Mouse (Mus musculus): Measurements from ENCODE around the gene Rtf1. TPM values are rescaled to one million over a fixed set of nuclear protein-coding genes. Genes with fewer than 3 reads are reported as not detected.

Rtf1 gene
- polyA plus RNA-seq, 1 experiment from 2014 or later: 46.1 TPM

DNA sequence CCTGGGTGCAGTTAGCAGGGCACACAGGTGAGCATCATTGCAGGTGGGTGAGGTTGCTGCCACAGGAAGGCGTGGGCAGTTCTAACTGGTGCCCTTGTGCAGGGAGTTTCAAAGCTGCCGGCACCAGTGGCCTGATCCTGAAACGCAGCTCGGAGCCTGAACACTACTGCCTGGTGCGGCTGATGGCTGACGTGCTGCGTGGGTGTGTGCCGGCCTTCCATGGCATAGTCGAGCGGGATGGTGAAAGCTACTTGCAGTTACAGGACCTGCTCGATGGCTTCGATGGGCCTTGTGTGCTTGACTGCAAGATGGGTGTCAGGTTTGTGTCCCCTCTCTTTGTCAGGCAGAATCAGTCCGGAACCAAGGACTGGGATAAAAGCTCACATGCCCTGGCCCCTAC lies 74.4 kb downstream of the Rtf1 start:
- H3K27me3 ChIP-seq (ENCODE audit: control insufficient read depth, insufficient read depth, low read length): peaks cover 41% of the 10 kb centered on the region
- no peak for ATAC-seq (ENCODE audit: insufficient number of reproducible peaks, low FRiP score, low TSS enrichment, low read depth)
- no peak overlapping the region for H3K27ac ChIP-seq (replicated peaks; ENCODE audit: low read depth, low read length)
- H3K4me1 ChIP-seq (ENCODE audit: control insufficient read depth, insufficient read depth, low read length): peaks cover 5% of the 10 kb centered on the region
- no peak overlapping the region for H3K4me3 ChIP-seq (ENCODE audit: low read depth, low read length)
- no peaks in the 10 kb centered on the region for H3K36me3 ChIP-seq (ENCODE audit: control insufficient read depth, insufficient read depth, low read length)
- no peaks in the 10 kb centered on the region for H3K9me3 ChIP-seq (ENCODE audit: control insufficient read depth, low read length)
- no peak overlapping the region for H3K9ac ChIP-seq (ENCODE audit: low read length)
- WGBS: 66% methylated on average over 13 of the region's 13 CpGs
- DNase-seq (ENCODE audit: low spot score): no peak
- H3K4me2 ChIP-seq (ENCODE audit: low read depth, severe bottlenecking): no peak overlapping the region

DNA sequence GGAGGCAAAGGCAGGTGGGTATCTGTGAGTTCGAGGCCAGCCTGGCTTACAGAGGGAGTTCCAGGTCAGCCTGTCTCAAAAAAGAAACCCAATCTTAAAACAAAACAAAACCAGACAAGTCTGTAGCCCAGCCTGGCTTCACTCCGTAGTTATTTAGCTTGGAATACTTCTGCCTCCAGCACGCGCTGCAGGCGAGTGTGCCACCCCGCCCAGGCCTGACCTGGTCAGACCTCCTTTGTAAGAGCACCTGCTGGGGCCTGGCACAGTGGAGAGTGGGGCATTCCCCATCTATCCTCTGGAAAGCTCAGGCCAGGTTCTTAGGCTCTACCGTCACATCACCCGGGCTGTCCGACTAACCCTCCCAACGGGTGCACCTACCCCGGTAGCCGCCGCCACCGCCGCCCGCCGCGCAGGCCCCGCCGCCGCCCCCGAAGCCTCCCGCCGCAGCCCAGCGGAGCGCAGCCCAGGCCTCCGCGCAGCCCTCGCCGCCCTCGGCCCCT lies 82.8 kb downstream of the Rtf1 start:
- Histone ChIP-seq H3K36me3 (ENCODE audit: control insufficient read depth, insufficient read depth, low read length) (no peaks in the 10 kb centered on the region), H3K9ac (ENCODE audit: low read length) (peak overlapping the region; percentile 9; the same call in 1 of the 2 replicates), H3K27ac (replicated peaks; ENCODE audit: low read depth, low read length) (no peak overlapping the region), H3K9me3 (ENCODE audit: control insufficient read depth, low read length) (no peaks in the 10 kb centered on the region), H3K4me2 (ENCODE audit: low read depth, severe bottlenecking) (peak overlapping the region; percentile 98), H3K4me3 (ENCODE audit: low read depth, low read length) (peak overlapping the region; percentile 54), H3K27me3 (ENCODE audit: control insufficient read depth, insufficient read depth, low read length) (peaks cover 56% of the 10 kb centered on the region), H3K4me1 (ENCODE audit: control insufficient read depth, insufficient read depth, low read length) (peaks cover 6% of the 10 kb centered on the region; the same call in 1 of the 2 replicates)
- 5% methylated on average over 19 of the region's 31 CpGs for WGBS
- peak; percentile 50 for DNase-seq (ENCODE audit: low spot score)
- peak; percentile 32; the same call in 1 of the 2 replicates for ATAC-seq (ENCODE audit: insufficient number of reproducible peaks, low FRiP score, low TSS enrichment, low read depth)

DNA sequence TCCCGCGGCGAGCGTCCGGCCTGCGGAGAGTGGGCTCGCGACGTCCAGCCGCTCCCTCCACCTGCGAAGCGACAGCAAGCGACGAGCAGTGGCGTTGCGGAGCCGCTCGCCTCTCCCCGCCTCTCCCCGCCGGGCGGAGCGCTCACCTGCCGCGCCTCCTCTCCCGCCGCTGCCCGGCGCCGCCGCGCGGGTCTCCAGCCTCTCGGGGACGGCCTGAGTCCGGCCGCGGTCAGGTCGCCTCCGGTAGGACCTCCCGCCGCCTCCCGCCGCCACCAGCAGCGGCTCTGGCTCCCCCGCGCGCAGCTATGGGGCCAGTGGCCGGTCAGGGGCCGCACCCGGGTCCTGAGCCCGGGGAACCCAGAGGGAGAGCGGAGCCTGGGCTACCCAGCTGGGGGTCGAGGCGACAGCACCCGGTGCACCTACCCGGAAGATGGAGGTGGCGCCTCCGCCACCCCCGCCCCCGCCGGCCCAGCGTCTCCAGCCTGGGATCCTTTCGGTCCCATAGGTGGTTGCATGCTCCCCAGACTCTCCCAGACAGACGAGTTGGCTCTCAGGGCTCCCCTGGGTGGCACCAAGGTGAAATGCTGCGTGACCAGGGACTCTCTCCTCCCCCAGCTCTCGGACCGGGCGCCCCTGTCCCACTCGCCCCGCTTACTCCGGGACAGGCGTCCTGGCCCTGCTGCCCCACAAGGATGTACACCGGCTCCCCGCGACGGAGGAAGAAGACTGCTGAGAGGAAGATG lies 83.4 kb downstream of the Rtf1 start:
- peak overlapping the region; percentile 9; the same call in 1 of the 2 replicates for H3K9ac ChIP-seq (ENCODE audit: low read length)
- ATAC-seq (ENCODE audit: insufficient number of reproducible peaks, low FRiP score, low TSS enrichment, low read depth) (peak; percentile 33; the same call in 1 of the 2 replicates), DNase-seq (ENCODE audit: low spot score) (peak; percentile 55)
- H3K36me3 ChIP-seq (ENCODE audit: control insufficient read depth, insufficient read depth, low read length): no peaks in the 10 kb centered on the region
- H3K27ac ChIP-seq (replicated peaks; ENCODE audit: low read depth, low read length): no peak overlapping the region
- 0% methylated on average over 34 of the region's 77 CpGs for WGBS
- peaks cover 55% of the 10 kb centered on the region for H3K27me3 ChIP-seq (ENCODE audit: control insufficient read depth, insufficient read depth, low read length)
- H3K4me1 ChIP-seq (ENCODE audit: control insufficient read depth, insufficient read depth, low read length): peaks cover 6% of the 10 kb centered on the region; the same call in 1 of the 2 replicates
- H3K9me3 ChIP-seq (ENCODE audit: control insufficient read depth, low read length): no peaks in the 10 kb centered on the region
- H3K4me2 ChIP-seq (ENCODE audit: low read depth, severe bottlenecking): peak overlapping the region; percentile 98
- H3K4me3 ChIP-seq (ENCODE audit: low read depth, low read length): peak overlapping the region; percentile 54

DNA sequence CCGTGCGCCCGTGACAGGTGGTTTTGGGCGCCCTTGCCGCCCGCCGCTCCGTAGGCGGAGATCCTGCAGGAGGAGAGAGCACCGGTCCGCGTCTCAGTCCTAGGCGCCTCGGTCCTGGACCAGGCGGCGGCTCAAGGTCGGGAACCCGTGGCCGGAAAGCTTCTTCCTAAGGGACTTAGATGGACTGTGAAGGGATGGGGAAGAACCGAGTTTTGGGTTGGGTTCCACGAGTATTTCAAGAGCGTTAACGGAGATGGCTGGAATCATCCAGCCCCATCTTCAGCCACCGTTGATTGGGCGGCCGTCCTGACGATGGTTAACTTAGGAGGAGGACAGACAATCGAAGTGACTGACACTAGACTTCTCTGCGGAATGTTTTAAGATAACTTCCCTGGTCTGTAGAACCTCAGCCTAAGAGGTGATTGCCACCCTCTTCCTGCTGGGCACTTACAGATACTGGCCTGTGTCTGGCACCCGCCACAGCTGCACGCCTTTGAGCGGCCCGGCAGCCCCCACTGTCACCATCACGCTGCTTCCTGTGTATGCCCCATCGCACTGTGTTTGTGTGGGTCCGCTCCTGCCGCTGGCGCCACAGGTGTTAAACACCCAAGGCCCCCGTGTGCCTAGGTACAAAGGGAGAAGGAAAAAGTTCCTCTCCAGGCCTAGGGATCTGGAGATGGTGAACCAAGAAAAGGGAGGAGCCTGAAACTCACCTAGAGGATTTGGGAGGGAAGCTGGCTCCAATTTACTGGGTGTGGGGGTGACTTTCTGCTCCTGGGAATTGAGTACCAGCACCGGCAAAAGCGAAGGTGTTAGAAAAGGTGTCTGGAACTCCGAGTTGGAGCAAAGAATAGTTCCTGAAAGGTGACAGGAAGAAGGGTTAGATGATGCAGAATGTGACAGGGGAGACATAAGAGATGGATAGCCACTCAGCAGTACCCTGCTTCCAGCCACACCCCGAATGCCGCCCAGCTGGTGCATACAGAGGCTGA lies 84.3 kb downstream of the Rtf1 start:
- DNase-seq (ENCODE audit: low spot score) (no peak), ATAC-seq (ENCODE audit: insufficient number of reproducible peaks, low FRiP score, low TSS enrichment, low read depth) (0 out of 2 replicates have a peak, but pooled peaks have one; percentile 15)
- Histone ChIP-seq H3K4me1 (ENCODE audit: control insufficient read depth, insufficient read depth, low read length) (peaks cover 6% of the 10 kb centered on the region; the same call in 1 of the 2 replicates), H3K36me3 (ENCODE audit: control insufficient read depth, insufficient read depth, low read length) (no peaks in the 10 kb centered on the region; the same call in 1 of the 2 replicates), H3K27ac (replicated peaks; ENCODE audit: low read depth, low read length) (no peak overlapping the region), H3K9me3 (ENCODE audit: control insufficient read depth, low read length) (no peaks in the 10 kb centered on the region), H3K4me2 (ENCODE audit: low read depth, severe bottlenecking) (peak overlapping the region; percentile 98), H3K4me3 (ENCODE audit: low read depth, low read length) (peak overlapping the region; percentile 54), H3K9ac (ENCODE audit: low read length) (0 out of 2 replicates have a peak overlapping the region, but pooled peaks have one; percentile 9), H3K27me3 (ENCODE audit: control insufficient read depth, insufficient read depth, low read length) (peaks cover 50% of the 10 kb centered on the region)
- WGBS: 3% methylated on average over 44 of the region's 44 CpGs

DNA sequence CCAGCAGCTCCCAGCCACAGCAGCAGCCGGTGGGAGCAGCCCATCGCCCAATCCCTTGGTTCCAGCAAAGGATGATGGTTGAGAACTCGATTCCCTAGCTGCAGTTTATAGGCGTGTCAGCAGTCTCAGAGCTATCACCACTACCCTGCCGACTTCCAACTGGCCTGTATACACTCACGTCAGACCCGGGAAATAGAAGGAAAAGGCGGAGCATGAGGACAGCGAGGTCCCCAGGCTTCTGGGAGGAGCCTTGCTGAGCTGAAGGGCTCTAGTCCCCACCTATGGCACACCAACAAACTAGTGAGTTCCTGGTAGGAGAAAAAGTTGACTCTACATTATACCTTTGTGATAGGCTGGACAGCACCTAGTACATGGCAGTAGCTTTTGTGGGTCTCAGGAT lies 85.4 kb downstream of the Rtf1 start, which contains the start of gene Ltk:
TSS of gene Ltk (minus strand) at position 181 of the 400 bp plus-strand sequence.
- DNase-seq (ENCODE audit: low spot score): no peak
- 8% methylated on average over 9 of the region's 9 CpGs for WGBS
- no peak for ATAC-seq (ENCODE audit: insufficient number of reproducible peaks, low FRiP score, low TSS enrichment, low read depth)
- Histone ChIP-seq H3K9me3 (ENCODE audit: control insufficient read depth, low read length) (no peaks in the 10 kb centered on the region), H3K27ac (replicated peaks; ENCODE audit: low read depth, low read length) (no peak within 1 kb of the TSS), H3K27me3 (ENCODE audit: control insufficient read depth, insufficient read depth, low read length) (peaks cover 50% of the 10 kb centered on the region), H3K4me2 (ENCODE audit: low read depth, severe bottlenecking) (no peak within 1 kb of the TSS), H3K4me1 (ENCODE audit: control insufficient read depth, insufficient read depth, low read length) (peaks cover 6% of the 10 kb centered on the region; the same call in 1 of the 2 replicates), H3K4me3 (ENCODE audit: low read depth, low read length) (no peak within 1 kb of the TSS), H3K36me3 (ENCODE audit: control insufficient read depth, insufficient read depth, low read length) (peaks cover 4% of the 10 kb centered on the region; the same call in 1 of the 2 replicates), H3K9ac (ENCODE audit: low read length) (no peak within 1 kb of the TSS)

DNA sequence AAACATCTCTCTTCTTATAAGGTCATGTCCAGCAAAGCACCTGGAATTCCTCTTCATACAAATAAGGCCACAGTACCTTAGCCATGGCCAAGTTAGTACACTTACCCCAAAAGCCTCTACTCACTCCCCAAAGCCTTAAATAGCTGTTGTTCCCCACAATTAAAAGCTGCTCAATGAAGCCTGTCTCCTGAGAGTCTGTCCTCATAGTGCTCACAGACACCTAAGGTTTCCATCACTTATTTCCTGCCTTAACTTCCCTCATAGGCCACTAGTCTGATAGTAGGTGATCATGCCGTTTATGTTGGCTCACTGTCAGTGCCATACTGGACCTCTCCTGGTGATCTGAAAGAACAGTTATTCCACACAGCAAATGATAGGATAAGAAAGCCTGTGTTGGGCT lies 87.4 kb downstream of the Rtf1 start:
- Histone ChIP-seq H3K9ac (ENCODE audit: low read length) (no peak overlapping the region), H3K4me2 (ENCODE audit: low read depth, severe bottlenecking) (no peak overlapping the region), H3K27me3 (ENCODE audit: control insufficient read depth, insufficient read depth, low read length) (peaks cover 39% of the 10 kb centered on the region), H3K27ac (replicated peaks; ENCODE audit: low read depth, low read length) (no peak overlapping the region), H3K9me3 (ENCODE audit: control insufficient read depth, low read length) (no peaks in the 10 kb centered on the region), H3K4me3 (ENCODE audit: low read depth, low read length) (no peak overlapping the region), H3K4me1 (ENCODE audit: control insufficient read depth, insufficient read depth, low read length) (peaks cover 6% of the 10 kb centered on the region; the same call in 1 of the 2 replicates), H3K36me3 (ENCODE audit: control insufficient read depth, insufficient read depth, low read length) (peaks cover 4% of the 10 kb centered on the region; the same call in 1 of the 2 replicates)
- DNase-seq (ENCODE audit: low spot score) (no peak), ATAC-seq (ENCODE audit: insufficient number of reproducible peaks, low FRiP score, low TSS enrichment, low read depth) (no peak)
- 67% methylated on average over 1 of the region's 1 CpGs for WGBS

DNA sequence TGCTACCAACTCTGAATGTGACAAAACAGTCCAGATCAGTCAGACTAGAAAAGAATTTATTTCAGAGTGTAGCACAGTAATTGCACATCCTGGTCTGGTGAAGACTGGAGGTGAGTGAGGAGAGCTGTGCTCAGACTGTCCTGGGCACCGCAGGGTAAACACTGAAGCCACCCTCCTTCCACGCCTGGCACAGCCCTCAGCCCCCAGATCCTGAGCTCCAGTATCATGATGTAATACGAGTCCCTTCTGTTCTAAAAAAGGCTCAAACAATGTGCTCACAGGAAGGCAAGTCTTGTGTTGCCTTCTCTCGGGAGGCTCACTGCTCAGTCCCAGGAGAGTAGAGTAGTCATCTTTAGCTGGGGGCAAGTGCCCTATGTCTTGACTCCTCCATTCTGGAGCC lies 89.1 kb downstream of the Rtf1 start:
- no peak for ATAC-seq (ENCODE audit: insufficient number of reproducible peaks, low FRiP score, low TSS enrichment, low read depth)
- 69% methylated on average over 4 of the region's 4 CpGs for WGBS

DNA sequence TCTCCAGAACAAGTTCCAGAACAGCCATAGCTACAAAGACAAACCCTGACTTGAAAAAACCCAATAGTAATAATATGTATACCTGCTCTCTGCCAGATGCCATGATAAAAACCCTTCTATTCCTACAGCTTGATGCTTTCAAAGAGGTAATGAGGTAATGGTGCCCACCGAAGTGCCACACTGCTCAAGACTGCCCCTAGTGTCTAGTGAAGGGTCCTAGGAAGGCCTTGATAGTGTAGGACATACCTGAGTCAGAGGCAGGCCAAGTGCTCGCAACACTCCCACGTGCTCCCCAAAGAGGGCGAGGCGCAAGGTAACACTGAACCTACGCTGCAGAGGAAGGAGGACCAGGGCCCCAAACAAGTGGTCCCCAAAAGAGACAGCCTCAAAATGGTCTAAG lies 92.4 kb downstream of the Rtf1 start:
- DNase-seq (ENCODE audit: low spot score) (no peak), ATAC-seq (ENCODE audit: insufficient number of reproducible peaks, low FRiP score, low TSS enrichment, low read depth) (no peak)
- H3K4me2 ChIP-seq (ENCODE audit: low read depth, severe bottlenecking): no peak overlapping the region
- no peak overlapping the region for H3K9ac ChIP-seq (ENCODE audit: low read length)
- no peak overlapping the region for H3K4me3 ChIP-seq (ENCODE audit: low read depth, low read length)
- no peak overlapping the region for H3K27ac ChIP-seq (replicated peaks; ENCODE audit: low read depth, low read length)
- 88% methylated on average over 6 of the region's 6 CpGs for WGBS
- H3K4me1 ChIP-seq (ENCODE audit: control insufficient read depth, insufficient read depth, low read length): no peaks in the 10 kb centered on the region
- no peaks in the 10 kb centered on the region for H3K27me3 ChIP-seq (ENCODE audit: control insufficient read depth, insufficient read depth, low read length)
- no peaks in the 10 kb centered on the region for H3K9me3 ChIP-seq (ENCODE audit: control insufficient read depth, low read length)
- H3K36me3 ChIP-seq (ENCODE audit: control insufficient read depth, insufficient read depth, low read length): peaks cover 19% of the 10 kb centered on the region

More for the DNA sequence above, 89.1 kb downstream of the Rtf1 start:
- H3K9me3 ChIP-seq (ENCODE audit: control insufficient read depth, low read length): no peaks in the 10 kb centered on the region
- H3K9ac ChIP-seq (ENCODE audit: low read length): no peak overlapping the region
- H3K27ac ChIP-seq (replicated peaks; ENCODE audit: low read depth, low read length): no peak overlapping the region
- no peak overlapping the region for H3K4me2 ChIP-seq (ENCODE audit: low read depth, severe bottlenecking)
- no peaks in the 10 kb centered on the region; the same call in 1 of the 2 replicates for H3K4me1 ChIP-seq (ENCODE audit: control insufficient read depth, insufficient read depth, low read length)
- peaks cover 7% of the 10 kb centered on the region; the same call in 1 of the 2 replicates for H3K36me3 ChIP-seq (ENCODE audit: control insufficient read depth, insufficient read depth, low read length)
- DNase-seq (ENCODE audit: low spot score): no peak
- H3K4me3 ChIP-seq (ENCODE audit: low read depth, low read length): no peak overlapping the region
- peaks cover 22% of the 10 kb centered on the region for H3K27me3 ChIP-seq (ENCODE audit: control insufficient read depth, insufficient read depth, low read length)

Measured in limb, embryonic 11.5 days (tissue).